Mouse (Mus musculus): ENCODE data around the gene Polr3b.

DNA sequence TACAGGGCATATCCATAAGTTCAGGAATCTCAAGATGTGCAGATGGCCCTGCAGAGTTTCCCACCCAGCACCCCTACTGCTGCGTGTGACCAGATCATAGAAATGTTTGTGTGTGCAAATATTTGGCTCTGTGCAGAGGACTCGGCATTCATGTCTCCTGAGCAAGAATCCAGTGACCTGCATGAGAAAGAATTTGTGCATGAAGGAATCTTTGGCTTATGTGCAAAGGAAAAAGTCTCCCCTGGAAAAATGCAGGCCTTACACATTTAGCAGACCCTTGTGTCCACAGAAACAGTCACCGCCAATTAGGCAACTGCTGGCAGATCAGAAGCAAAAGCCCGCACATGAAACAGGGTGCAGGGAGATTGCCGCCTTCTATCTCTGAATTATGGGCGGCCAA, 111.4 kb downstream of the Polr3b start:
- TF ChIP-seq EP300 (IDR thresholded peaks at IDR 0.05; ENCODE audit: low read depth) (no peak), CTCF (IDR thresholded peaks at IDR 0.05; ENCODE audit: low read depth) (no peak)

All from liver, postnatal 0 days (tissue).